Mouse (Mus musculus): ENCODE measurements around the gene Muc4. TPM values are rescaled to one million over a fixed set of nuclear protein-coding genes. Genes with fewer than 3 reads are reported as not detected.

Muc4 gene
- polyA plus RNA-seq, 2 experiments: 0.04 TPM; not detected in 1

GRCm38 (mm10) chr16:32726501-32726900 lies 9.2 kb upstream of the Muc4 start:
- TF ChIP-seq POLR2A (IDR thresholded peaks at IDR 0.05; ENCODE audit: borderline replicate concordance, extremely low read depth, insufficient read depth, insufficient read length): no peak
- Histone ChIP-seq H3K4me3 (replicated peaks; ENCODE audit: low read length) (no peak overlapping the region), H3K9me3 (ENCODE audit: control insufficient read depth, low read length) (no peaks in the 10 kb centered on the region), H3K27ac (replicated peaks; ENCODE audit: low read depth, low read length) (no peak overlapping the region), H3K27me3 (ENCODE audit: control insufficient read depth, insufficient read depth, low read length) (no peaks in the 10 kb centered on the region), H3K4me1 (ENCODE audit: control insufficient read depth, insufficient read depth, low read length) (no peaks in the 10 kb centered on the region), H3K4me2 (replicated peaks; ENCODE audit: low read depth, low read length, severe bottlenecking) (no peak overlapping the region), H3K36me3 (ENCODE audit: control insufficient read depth, insufficient read depth, low read length) (no peaks in the 10 kb centered on the region), H3K9ac (ENCODE audit: low read depth, low read length, severe bottlenecking) (no peak overlapping the region)
- ATAC-seq (ENCODE audit: low FRiP score, low read depth) (no peak), DNase-seq (ENCODE audit: low spot score) (no peak)

GRCm38 (mm10) chr16:32728240-32728639 lies 7.4 kb upstream of the Muc4 start:
- Histone ChIP-seq H3K9me3 (ENCODE audit: control insufficient read depth, low read length) (no peaks in the 10 kb centered on the region), H3K27me3 (ENCODE audit: control insufficient read depth, insufficient read depth, low read length) (no peaks in the 10 kb centered on the region), H3K36me3 (ENCODE audit: control insufficient read depth, insufficient read depth, low read length) (no peaks in the 10 kb centered on the region), H3K4me2 (replicated peaks; ENCODE audit: low read depth, low read length, severe bottlenecking) (no peak overlapping the region), H3K9ac (ENCODE audit: low read depth, low read length, severe bottlenecking) (no peak overlapping the region), H3K4me1 (ENCODE audit: control insufficient read depth, insufficient read depth, low read length) (no peaks in the 10 kb centered on the region), H3K4me3 (replicated peaks; ENCODE audit: low read length) (no peak overlapping the region), H3K27ac (replicated peaks; ENCODE audit: low read depth, low read length) (no peak overlapping the region)
- ATAC-seq (ENCODE audit: low FRiP score, low read depth): no peak
- peak; percentile 30 for DNase-seq (ENCODE audit: low spot score)
- TF ChIP-seq POLR2A (IDR thresholded peaks at IDR 0.05; ENCODE audit: borderline replicate concordance, extremely low read depth, insufficient read depth, insufficient read length): no peak

GRCm38 (mm10) chr16:32728730-32729129 lies 7.0 kb upstream of the Muc4 start:
- Histone ChIP-seq H3K27me3 (ENCODE audit: control insufficient read depth, insufficient read depth, low read length) (no peaks in the 10 kb centered on the region), H3K4me2 (replicated peaks; ENCODE audit: low read depth, low read length, severe bottlenecking) (no peak overlapping the region), H3K9me3 (ENCODE audit: control insufficient read depth, low read length) (no peaks in the 10 kb centered on the region), H3K4me3 (replicated peaks; ENCODE audit: low read length) (no peak overlapping the region), H3K4me1 (ENCODE audit: control insufficient read depth, insufficient read depth, low read length) (no peaks in the 10 kb centered on the region), H3K27ac (replicated peaks; ENCODE audit: low read depth, low read length) (no peak overlapping the region), H3K36me3 (ENCODE audit: control insufficient read depth, insufficient read depth, low read length) (no peaks in the 10 kb centered on the region), H3K9ac (ENCODE audit: low read depth, low read length, severe bottlenecking) (no peak overlapping the region)
- 71% methylated on average over 1 of the region's 1 CpGs for WGBS
- TF ChIP-seq POLR2A (IDR thresholded peaks at IDR 0.05; ENCODE audit: borderline replicate concordance, extremely low read depth, insufficient read depth, insufficient read length): no peak
- DNase-seq (ENCODE audit: low spot score) (no peak), ATAC-seq (ENCODE audit: low FRiP score, low read depth) (no peak)

- Histone ChIP-seq H3K9ac (ENCODE audit: low read depth, low read length, severe bottlenecking) (no peak overlapping the region), H3K36me3 (ENCODE audit: control insufficient read depth, insufficient read depth, low read length) (no peaks in the 10 kb centered on the region), H3K27me3 (ENCODE audit: control insufficient read depth, insufficient read depth, low read length) (no peaks in the 10 kb centered on the region), H3K4me3 (replicated peaks; ENCODE audit: low read length) (no peak overlapping the region), H3K27ac (replicated peaks; ENCODE audit: low read depth, low read length) (no peak overlapping the region), H3K4me2 (replicated peaks; ENCODE audit: low read depth, low read length, severe bottlenecking) (no peak overlapping the region), H3K4me1 (ENCODE audit: control insufficient read depth, insufficient read depth, low read length) (no peaks in the 10 kb centered on the region), H3K9me3 (ENCODE audit: control insufficient read depth, low read length) (no peaks in the 10 kb centered on the region)
- ATAC-seq (ENCODE audit: low FRiP score, low read depth): no peak
- DNase-seq (ENCODE audit: low spot score): no peak
- TF ChIP-seq POLR2A (IDR thresholded peaks at IDR 0.05; ENCODE audit: borderline replicate concordance, extremely low read depth, insufficient read depth, insufficient read length): no peak
- 88% methylated on average over 3 of the region's 3 CpGs for WGBS
Measured at GRCm38 (mm10) chr16:32733213-32733612, 2.5 kb upstream of the Muc4 start.

- TF ChIP-seq POLR2A (IDR thresholded peaks at IDR 0.05; ENCODE audit: borderline replicate concordance, extremely low read depth, insufficient read depth, insufficient read length): no peak
- Histone ChIP-seq H3K9me3 (ENCODE audit: control insufficient read depth, low read length) (no peaks in the 10 kb centered on the region), H3K9ac (ENCODE audit: low read depth, low read length, severe bottlenecking) (no peak overlapping the region), H3K36me3 (ENCODE audit: control insufficient read depth, insufficient read depth, low read length) (no peaks in the 10 kb centered on the region), H3K4me3 (replicated peaks; ENCODE audit: low read length) (no peak overlapping the region), H3K4me1 (ENCODE audit: control insufficient read depth, insufficient read depth, low read length) (no peaks in the 10 kb centered on the region), H3K4me2 (replicated peaks; ENCODE audit: low read depth, low read length, severe bottlenecking) (no peak overlapping the region), H3K27me3 (ENCODE audit: control insufficient read depth, insufficient read depth, low read length) (no peaks in the 10 kb centered on the region), H3K27ac (replicated peaks; ENCODE audit: low read depth, low read length) (no peak overlapping the region)
- WGBS: 54% methylated on average over 3 of the region's 3 CpGs
- ATAC-seq (ENCODE audit: low FRiP score, low read depth) (no peak), DNase-seq (ENCODE audit: low spot score) (no peak)
Measured at GRCm38 (mm10) chr16:32736022-32736421, 336 bp downstream of the Muc4 start.
